Mouse (Mus musculus): Measurements from ENCODE around the gene Bpifc. TPM values are rescaled to one million over a fixed set of nuclear protein-coding genes. Genes with fewer than 3 reads are reported as not detected.

Bpifc gene
- polyA plus RNA-seq (2012; rRNA removed): not detected in 2 replicates

GRCm38 (mm10) chr10:86011781-86012180, at the start of gene Bpifc:
TSS of gene Bpifc (minus strand) at chr10:86011895.

DNA sequence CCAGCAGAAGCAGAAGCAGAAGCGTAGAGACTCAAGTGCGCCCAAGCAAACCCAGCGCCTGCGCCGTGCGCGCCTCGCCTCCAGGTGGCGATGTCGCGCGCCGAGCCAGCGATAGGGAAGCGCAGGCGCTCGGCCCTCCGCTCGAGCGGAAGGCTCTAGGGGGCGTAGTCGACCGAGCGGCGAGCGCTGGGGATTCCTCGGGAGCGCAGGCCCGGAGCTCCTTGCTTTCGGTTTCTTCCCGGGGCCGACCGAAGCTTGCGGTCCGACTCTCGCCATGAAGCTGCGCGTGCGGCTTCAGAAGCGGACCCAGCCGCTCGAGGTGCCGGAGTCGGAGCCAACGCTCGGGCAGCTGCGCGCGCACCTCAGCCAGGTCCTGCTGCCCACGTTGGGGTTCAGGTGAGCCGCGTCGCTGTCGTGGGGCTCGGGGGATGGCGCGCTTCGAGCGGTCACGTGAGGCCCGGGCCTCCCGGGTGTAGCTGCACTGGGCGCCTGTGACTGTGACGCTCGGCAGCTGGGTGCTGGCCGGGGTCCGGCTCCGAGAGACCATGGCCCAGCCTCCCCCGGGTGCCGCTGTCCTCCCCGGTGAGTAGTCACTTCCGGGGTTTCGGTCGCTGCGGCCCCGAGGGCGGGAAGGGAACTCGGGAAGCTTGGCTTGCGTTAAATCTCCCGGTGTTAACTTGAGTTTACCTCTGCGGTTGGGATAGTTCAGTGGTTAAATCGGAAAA, 10.2 kb upstream of the Bpifc start, which contains the start of gene Fbxo7:
TSS of gene Fbxo7 (plus strand) at position 224 of the 725 bp plus-strand sequence.

GRCm38 (mm10) chr10:85957464-85957950, 54.2 kb downstream of the Bpifc start, which contains the start of gene Rtcb:
TSS of gene Rtcb (minus strand) at chr10:85957823.

DNA sequence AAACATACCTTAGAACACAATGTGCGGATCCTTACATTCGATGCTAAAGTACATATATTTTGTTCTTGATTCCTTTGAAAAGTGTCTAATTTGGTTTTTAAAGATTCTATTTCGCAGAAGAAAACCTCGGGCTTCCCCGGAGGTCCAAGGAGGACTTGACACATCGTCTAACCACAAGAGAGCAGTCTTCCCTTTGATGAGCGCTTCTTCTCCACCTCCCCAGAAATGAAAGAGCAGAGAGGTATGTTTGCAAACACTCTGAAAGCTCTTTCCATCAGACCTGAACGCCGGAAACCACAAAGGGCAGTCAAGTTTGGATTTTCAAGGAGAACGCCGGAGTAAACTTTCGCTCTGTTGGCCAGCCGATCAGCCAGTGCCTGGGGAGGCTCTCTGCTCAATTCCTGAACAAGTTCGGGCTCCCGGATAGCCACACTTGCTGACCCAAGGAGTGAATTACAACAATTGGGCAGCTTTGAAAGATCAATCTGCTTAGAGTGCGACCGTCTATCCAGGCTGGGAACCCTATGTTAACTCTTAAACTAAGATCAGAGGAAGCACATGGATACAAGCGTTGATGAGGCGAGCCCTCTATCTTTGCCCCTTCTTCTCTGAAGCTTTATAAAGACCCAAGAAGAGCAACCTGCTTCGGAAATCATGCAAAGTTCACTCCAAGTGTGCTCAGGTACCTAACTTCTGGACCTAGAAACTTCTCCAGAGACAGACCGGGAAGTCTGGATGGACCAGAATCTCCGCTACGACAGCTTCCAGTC, 83.8 kb downstream of the Bpifc start, which contains the start of gene Ascl4:
TSS of gene Ascl4 (plus strand) at position 6 of the 770 bp plus-strand sequence.

GRCm38 (mm10) chr10:85916498-85917309, 95.0 kb downstream of the Bpifc start, which contains the start of gene Prdm4:
TSS of gene Prdm4 (minus strand) at chr10:85917142.

Other genes starting within 250 kb of the Bpifc start
- 4.6 and 6.0 TPM in 2 replicates for gene Pwp1, start 182.4 kb downstream of the Bpifc start, polyA plus RNA-seq (2012; rRNA removed)
- 20.5 and 23.2 TPM in 2 replicates for gene Prdm4, start 94.8 kb downstream of the Bpifc start, polyA plus RNA-seq (2012; rRNA removed)
- gene Ascl4, start 84.2 kb downstream of the Bpifc start, polyA plus RNA-seq (2012; rRNA removed): 0.08 and 0.15 TPM in 2 replicates
- gene Rtcb, start 54.1 kb downstream of the Bpifc start, polyA plus RNA-seq (2012; rRNA removed): 39.1 and 40.5 TPM in 2 replicates
- gene Fbxo7, start 10.1 kb upstream of the Bpifc start, polyA plus RNA-seq (2012; rRNA removed): 12.9 and 16.2 TPM in 2 replicates

All from colon, adult 2 months (tissue).